Mouse (Mus musculus): ENCODE measurements at regions not wholly inside any gene's neighbourhood (a gene's known extent, or its start where the extent isn't known, plus 50 kb on each side); places are given as distances from the start of the nearest gene placed in this dataset.

DNA sequence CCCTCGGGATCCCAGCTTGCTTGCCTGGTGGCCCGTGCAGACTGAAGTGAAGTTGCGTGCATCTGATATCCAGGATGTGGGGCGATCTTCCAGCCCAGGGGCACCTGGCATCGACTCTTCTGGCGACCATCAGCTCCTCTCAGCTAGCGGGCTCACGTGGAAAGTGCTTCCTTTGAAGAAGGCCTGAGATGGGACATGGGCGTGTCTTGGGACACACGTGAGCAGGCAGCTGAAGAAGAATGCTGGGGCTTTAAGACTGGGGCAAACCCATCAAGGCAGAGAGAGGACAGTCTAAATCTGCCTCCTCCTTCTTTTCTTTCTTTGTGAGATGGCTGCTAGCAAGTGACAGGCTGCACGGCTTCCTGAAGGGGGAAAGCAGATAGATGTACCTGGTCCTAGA is 142.3 kb upstream of the Mrps10 start:
- TF ChIP-seq CTCF (conservative IDR thresholded peaks at IDR 0.05; ENCODE audit: low read length) (no peak), NANOG (IDR thresholded peaks at IDR 0.05; ENCODE audit: borderline replicate concordance, low read length) (no peak)
